Mouse (Mus musculus) heart, embryonic 12.5 days (tissue): ENCODE measurements at regions not wholly inside any gene's neighbourhood (a gene's known extent, or its start where the extent isn't known, plus 50 kb on each side); places are given as distances from the start of the nearest gene placed in this dataset.

Source experiments
- ATAC-seq: fragments of 200-750 bp; cut with Nextera tagmentation; 2 replicates; pipeline ENCODE4 v1.8.0; 2017; ENCODE audit warnings: moderate TSS enrichment, moderate library complexity; ENCODE audit not compliant: insufficient number of reproducible peaks, low FRiP score
- H3K27ac ChIP-seq: fragments of 300-500 bp; sonication (generic); 2 replicates; pipeline ENCODE4 v1.5.1; 2016; ENCODE audit warnings: mild to moderate bottlenecking, moderate library complexity; ENCODE audit not compliant: poor library complexity, severe bottlenecking
- H3K27me3 ChIP-seq: fragments of 300-500 bp; sonication (generic); replicated peaks from 2 replicates; pipeline ENCODE4 v1.6.1; 2016; ENCODE audit warnings: mild to moderate bottlenecking, moderate library complexity
- H3K36me3 ChIP-seq: fragments of 300-500 bp; sonication (generic); 2 replicates; pipeline ENCODE4 v1.6.1; 2016; ENCODE audit warnings: mild to moderate bottlenecking, moderate library complexity
- H3K4me1 ChIP-seq: fragments of 300-500 bp; sonication (generic); replicated peaks from 2 replicates; pipeline ENCODE4 v1.6.1; 2016; ENCODE audit warnings: mild to moderate bottlenecking
- H3K4me2 ChIP-seq: fragments of 300-500 bp; sonication (generic); 2 replicates; pipeline ENCODE4 v1.6.1; 2016; ENCODE audit warnings: mild to moderate bottlenecking, moderate library complexity
- H3K4me3 ChIP-seq: fragments of 300-500 bp; sonication (generic); 2 replicates; pipeline ENCODE4 v1.5.1; 2016; ENCODE audit warnings: mild to moderate bottlenecking
- H3K9ac ChIP-seq: fragments of 300-500 bp; sonication (generic); 2 replicates; pipeline ENCODE4 v1.6.1; 2016; ENCODE audit warnings: mild to moderate bottlenecking, moderate library complexity
- H3K9me3 ChIP-seq: fragments of 300-500 bp; sonication (generic); replicated peaks from 2 replicates; pipeline ENCODE4 v1.6.1; 2016; ENCODE audit warnings: mild to moderate bottlenecking, moderate library complexity
- WGBS: fragments of 180-500 bp; shearing (Covaris S2); methylation state at CpG from one replicate; pipeline ENCODE4 v1.1.7; 2016; 5-methylcytosine and 5-hydroxymethylcytosine counted together

DNA sequence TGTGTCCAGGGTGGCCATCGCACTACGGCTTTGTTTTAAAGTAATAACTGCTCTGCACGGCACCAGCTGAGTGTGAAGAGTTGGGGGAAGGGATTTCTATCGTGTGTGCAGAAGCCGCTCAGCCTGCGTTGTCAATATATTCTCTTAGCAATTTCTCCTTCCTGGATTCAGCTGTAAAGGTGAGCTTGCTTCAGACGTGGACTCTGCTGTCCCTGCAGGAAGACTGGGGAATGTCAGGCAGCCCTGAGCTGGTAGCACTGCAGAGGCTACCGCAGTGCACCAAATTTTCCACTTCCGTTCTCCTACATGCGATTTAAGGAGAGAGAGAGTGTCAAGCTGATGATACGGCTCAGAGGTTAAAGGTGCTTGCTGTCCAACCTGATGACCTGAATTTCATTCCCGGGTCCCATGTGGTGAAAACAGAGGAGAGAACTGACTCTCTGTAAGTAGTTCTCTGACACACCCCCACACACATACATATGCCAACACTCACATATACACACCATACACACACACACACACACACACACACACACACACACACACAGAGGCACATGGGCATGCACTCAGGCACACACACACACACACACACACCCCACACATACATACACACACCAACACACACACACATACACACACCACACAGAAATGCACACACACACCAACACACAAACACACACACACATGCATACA, 59.9 kb upstream of the Prelid3b start:
- no peak overlapping the region for H3K4me3 ChIP-seq
- no peak overlapping the region for H3K4me2 ChIP-seq
- no peaks in the 10 kb centered on the region for H3K36me3 ChIP-seq
- H3K9me3 ChIP-seq: no peaks in the 10 kb centered on the region
- WGBS: 57% methylated on average over 12 of the region's 12 CpGs
- ATAC-seq: no peak
- H3K9ac ChIP-seq: no peak overlapping the region
- no peak overlapping the region for H3K27ac ChIP-seq
- no peaks in the 10 kb centered on the region for H3K27me3 ChIP-seq
- no peaks in the 10 kb centered on the region for H3K4me1 ChIP-seq

DNA sequence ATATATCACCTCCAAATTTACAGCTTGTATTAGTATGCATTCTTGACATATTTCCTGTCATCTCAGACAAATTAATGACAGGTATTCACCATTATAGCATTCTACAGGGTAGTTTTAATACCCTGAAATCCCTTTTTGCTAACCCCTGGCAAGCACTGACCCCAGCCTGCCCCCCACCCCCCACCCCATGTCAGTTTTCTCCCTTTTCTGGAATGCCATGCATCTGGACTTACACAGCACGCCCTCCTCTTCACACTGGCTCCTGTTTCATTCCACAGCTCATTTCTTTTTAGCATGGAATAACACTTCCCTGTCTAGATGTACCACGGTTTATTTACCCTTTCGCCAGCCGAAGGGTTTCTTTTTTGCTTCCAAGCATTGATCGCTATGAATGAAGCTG, 67.8 kb upstream of the Prelid3b start:
- Histone ChIP-seq H3K9me3 (peaks cover 5% of the 10 kb centered on the region; the same call in 1 of the 2 replicates), H3K27me3 (no peaks in the 10 kb centered on the region), H3K4me2 (no peak overlapping the region), H3K4me1 (no peaks in the 10 kb centered on the region), H3K4me3 (no peak overlapping the region), H3K9ac (no peak overlapping the region), H3K36me3 (no peaks in the 10 kb centered on the region), H3K27ac (no peak overlapping the region)
- ATAC-seq: no peak
- 67% methylated on average over 5 of the region's 5 CpGs for WGBS

DNA sequence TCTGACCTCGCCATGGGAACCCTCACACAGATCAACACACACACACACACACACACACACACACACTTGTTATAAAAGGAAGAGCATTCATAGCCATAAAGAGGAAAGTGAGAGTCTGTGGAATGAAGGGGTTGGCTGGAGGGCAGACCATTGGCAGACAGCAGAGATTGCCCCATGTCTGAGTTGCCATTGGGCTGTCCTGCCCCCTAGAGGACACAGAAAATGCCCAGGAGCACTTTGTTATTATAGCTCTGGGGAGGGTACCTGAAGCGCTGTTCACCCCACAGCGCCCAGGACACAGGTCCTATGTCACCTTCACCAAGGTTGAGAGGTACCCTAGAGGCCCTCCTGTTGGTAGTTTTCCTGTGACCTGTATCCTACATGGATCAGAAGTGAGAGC, 74.3 kb upstream of the Prelid3b start:
- Histone ChIP-seq H3K9ac (no peak overlapping the region), H3K27ac (no peak overlapping the region), H3K36me3 (no peaks in the 10 kb centered on the region), H3K27me3 (no peaks in the 10 kb centered on the region), H3K9me3 (peaks cover 2% of the 10 kb centered on the region; the same call in 1 of the 2 replicates), H3K4me1 (no peaks in the 10 kb centered on the region), H3K4me3 (no peak overlapping the region), H3K4me2 (no peak overlapping the region)
- no peak for ATAC-seq
- 79% methylated on average over 3 of the region's 3 CpGs for WGBS

DNA sequence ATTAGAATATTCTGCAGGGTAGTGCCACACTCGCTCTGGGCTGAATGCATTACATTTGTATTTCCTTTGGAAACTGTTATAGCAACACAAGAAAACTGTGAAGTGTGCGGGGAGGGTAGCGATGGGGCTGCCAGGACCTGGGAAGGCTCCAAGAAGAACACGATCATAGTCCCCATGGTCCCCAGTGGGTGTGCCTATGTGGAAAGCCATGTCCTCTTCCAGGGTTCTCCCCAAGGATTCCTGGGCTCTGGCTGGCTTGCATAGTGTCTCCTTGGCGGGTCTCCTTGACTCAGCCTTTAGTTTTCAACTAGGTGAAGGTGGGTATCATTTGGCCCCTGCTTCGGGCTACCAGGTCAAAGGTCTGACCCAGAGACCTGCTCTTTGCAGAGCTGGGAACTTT, 74.8 kb upstream of the Prelid3b start:
- H3K9me3 ChIP-seq: no peaks in the 10 kb centered on the region
- H3K4me3 ChIP-seq: no peak overlapping the region
- H3K4me1 ChIP-seq: no peaks in the 10 kb centered on the region
- no peak overlapping the region for H3K27ac ChIP-seq
- no peak for ATAC-seq
- H3K36me3 ChIP-seq: no peaks in the 10 kb centered on the region
- WGBS: 84% methylated on average over 6 of the region's 6 CpGs
- H3K27me3 ChIP-seq: no peaks in the 10 kb centered on the region
- H3K4me2 ChIP-seq: no peak overlapping the region
- no peak overlapping the region for H3K9ac ChIP-seq

DNA sequence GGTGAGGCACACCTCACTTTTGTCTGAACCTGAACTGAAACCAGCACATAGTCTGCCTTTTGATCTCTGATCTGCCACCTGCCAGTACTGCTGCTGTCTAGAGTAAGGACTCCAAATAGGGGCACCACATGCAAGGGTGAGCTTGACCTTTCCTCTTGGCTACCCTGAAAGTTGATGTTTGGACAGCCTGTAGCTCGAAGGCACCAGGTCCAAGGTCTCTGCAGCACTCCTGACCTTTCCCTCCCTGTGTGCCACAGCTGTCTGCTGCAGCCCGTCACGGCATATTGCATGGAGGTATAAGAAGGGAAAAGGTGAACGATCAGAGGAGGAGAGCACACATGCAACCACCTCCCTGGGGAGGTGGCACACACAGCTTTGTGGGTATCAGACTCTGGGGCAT, 75.9 kb upstream of the Prelid3b start:
- ATAC-seq: no peak
- H3K27ac ChIP-seq: no peak overlapping the region
- H3K4me3 ChIP-seq: no peak overlapping the region
- H3K27me3 ChIP-seq: no peaks in the 10 kb centered on the region
- WGBS: 77% methylated on average over 4 of the region's 4 CpGs
- no peaks in the 10 kb centered on the region for H3K36me3 ChIP-seq
- H3K4me2 ChIP-seq: no peak overlapping the region
- H3K9me3 ChIP-seq: no peaks in the 10 kb centered on the region
- H3K9ac ChIP-seq: no peak overlapping the region
- H3K4me1 ChIP-seq: no peaks in the 10 kb centered on the region

DNA sequence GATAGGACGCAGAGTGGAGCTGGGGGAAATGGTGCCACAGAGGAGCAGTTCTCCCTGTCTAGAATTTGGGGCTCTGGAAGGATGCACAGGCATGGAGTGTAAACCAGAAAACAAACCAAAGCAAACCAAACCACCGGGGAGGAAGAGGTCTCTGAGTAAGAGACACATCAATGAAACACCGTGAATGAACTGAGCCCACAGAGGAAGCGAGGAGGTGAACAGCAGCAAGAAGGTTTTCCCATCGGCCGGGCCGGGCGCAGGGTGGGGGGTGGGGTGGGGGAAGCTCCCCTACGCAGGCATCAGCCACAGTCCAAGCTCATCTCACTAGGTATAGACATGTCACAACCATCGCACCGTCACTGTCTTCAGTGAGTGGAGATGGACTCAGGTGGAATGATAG, 82.9 kb upstream of the Prelid3b start:
- WGBS: 83% methylated on average over 11 of the region's 11 CpGs

DNA sequence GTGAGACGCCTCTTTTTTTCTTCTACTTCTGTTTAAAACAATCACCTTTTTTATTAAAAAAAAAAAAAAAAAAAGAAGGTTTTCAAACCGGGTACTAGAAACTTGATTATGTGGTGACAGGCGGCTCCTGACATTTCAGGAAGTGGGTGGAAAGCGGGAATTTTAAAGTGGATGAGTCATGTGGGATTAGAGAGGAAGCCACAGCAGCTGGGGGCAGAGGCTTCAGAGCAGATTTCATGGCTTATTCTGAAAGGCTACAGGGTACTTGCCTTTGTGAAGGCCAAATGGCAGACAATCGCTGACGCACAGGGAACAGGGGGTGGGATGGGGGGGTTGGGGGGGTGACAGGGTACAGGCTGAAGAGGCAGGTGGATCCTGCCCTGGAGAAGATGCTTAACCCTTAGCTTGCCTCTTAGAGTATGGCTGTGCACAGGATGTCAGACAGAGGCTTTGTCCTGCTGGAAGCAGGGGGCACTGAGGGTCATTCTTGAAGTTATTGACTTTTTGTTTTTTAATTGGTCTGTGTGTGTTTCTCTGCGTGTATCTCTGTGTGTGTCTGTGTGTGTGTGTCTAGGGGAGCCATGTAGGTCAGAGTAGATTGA, 81.4 kb upstream of the Zfp831 start:
- Histone ChIP-seq H3K27me3 (no peaks in the 10 kb centered on the region), H3K4me2 (no peak overlapping the region), H3K27ac (no peak overlapping the region), H3K9ac (no peak overlapping the region), H3K9me3 (no peaks in the 10 kb centered on the region), H3K4me1 (no peaks in the 10 kb centered on the region), H3K4me3 (no peak overlapping the region), H3K36me3 (no peaks in the 10 kb centered on the region)
- no peak for ATAC-seq
- WGBS: 23% methylated on average over 7 of the region's 7 CpGs

More for the DNA sequence above, 82.9 kb upstream of the Prelid3b start:
- Histone ChIP-seq H3K9me3 (no peaks in the 10 kb centered on the region), H3K4me1 (no peaks in the 10 kb centered on the region), H3K9ac (no peak overlapping the region), H3K36me3 (no peaks in the 10 kb centered on the region), H3K4me3 (no peak overlapping the region), H3K4me2 (no peak overlapping the region), H3K27ac (no peak overlapping the region), H3K27me3 (no peaks in the 10 kb centered on the region; the same call in 1 of the 2 replicates)
- no peak for ATAC-seq

DNA sequence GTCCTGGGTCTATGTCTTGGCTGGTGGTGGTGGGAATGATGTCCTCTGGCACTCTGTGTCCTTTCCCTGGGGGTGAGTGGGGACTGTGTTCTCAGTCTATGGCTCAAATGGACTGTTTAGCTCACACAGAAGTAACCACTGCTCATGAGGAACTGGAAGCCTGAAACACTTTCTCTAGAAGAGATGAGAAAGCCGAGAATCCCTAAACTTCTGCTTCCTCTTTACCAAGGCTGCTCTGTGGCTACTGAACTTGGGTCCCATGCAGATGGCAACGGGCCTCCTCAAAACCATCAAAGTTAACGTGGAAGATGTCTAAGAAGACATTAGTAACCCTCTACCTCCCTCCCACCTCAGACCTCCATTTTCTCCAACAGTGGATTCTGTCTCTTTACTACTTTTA, 79.4 kb upstream of the Zfp831 start:
- Histone ChIP-seq H3K4me1 (no peaks in the 10 kb centered on the region), H3K27me3 (no peaks in the 10 kb centered on the region), H3K4me3 (no peak overlapping the region), H3K9ac (no peak overlapping the region), H3K9me3 (no peaks in the 10 kb centered on the region), H3K36me3 (no peaks in the 10 kb centered on the region), H3K4me2 (no peak overlapping the region), H3K27ac (no peak overlapping the region)
- no peak for ATAC-seq
- 82% methylated on average over 3 of the region's 3 CpGs for WGBS

DNA sequence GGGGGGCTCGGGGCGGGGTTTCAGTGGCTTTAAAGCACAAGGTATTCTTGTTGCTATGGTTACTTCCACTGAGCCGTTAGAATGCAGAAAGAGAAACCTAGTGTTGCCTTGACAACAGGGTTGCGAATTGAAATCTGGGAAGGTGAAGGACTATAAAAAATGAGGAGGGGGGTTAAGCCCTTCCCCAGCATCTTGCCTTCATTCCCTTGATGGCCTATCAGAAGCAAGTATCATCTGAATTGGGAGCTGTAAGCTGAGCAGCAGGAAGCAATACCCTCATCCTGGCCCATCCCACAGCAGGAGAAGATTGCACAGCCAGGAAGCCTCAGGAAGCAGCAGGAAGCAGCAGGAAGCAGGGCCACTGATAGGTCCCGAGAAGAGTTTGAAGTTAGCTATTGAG, 78.5 kb upstream of the Zfp831 start:
- no peak for ATAC-seq

DNA sequence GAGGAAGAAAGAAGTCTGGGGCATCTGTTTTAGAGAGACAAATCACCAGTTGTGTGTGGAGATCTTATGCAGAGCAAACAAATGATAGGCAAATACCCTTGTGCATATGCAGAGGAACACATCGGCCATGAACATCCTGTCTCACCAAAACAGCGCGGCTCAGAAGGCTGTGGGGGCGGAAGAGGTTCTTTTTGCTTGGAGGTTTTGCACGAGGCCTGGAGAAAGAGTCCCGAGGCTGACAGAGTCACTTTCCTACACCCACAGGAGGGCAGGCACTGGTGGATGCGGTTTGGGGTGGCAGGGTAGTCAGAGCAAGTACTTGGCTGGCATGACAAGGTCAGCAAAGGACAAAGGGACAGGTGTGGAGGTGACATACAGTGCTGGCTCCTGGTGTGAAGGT, 77.4 kb upstream of the Zfp831 start:
- H3K27ac ChIP-seq: no peak overlapping the region
- no peak for ATAC-seq
- H3K4me2 ChIP-seq: no peak overlapping the region
- H3K9me3 ChIP-seq: no peaks in the 10 kb centered on the region
- WGBS: 79% methylated on average over 7 of the region's 7 CpGs
- H3K4me3 ChIP-seq: no peak overlapping the region
- H3K36me3 ChIP-seq: no peaks in the 10 kb centered on the region
- H3K9ac ChIP-seq: no peak overlapping the region
- no peaks in the 10 kb centered on the region for H3K27me3 ChIP-seq
- H3K4me1 ChIP-seq: no peaks in the 10 kb centered on the region

More for the DNA sequence above, 78.5 kb upstream of the Zfp831 start:
- no peaks in the 10 kb centered on the region for H3K9me3 ChIP-seq
- H3K4me3 ChIP-seq: no peak overlapping the region
- H3K27me3 ChIP-seq: no peaks in the 10 kb centered on the region
- H3K9ac ChIP-seq: no peak overlapping the region
- H3K4me2 ChIP-seq: no peak overlapping the region
- no peaks in the 10 kb centered on the region for H3K4me1 ChIP-seq
- no peaks in the 10 kb centered on the region for H3K36me3 ChIP-seq
- 35% methylated on average over 5 of the region's 5 CpGs for WGBS
- no peak overlapping the region for H3K27ac ChIP-seq

DNA sequence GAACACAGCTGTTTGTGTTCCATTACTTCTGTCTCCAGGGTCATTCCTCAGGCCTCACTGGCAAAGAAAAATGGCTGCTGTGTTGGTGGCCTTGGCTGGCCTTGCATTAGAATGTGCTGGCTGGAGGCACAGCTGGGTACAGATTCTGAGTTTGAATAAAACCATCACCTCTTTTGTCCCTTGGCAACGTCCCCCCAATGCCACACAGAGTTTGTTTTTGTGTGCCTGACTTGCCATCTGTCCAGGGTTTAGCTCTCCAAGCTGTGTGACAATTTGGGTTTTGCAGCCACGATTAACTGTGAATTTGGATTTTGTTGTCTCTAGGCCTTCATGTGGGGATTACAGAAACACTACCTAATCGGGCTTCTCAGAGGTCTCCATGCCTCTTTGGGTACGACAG, 76.6 kb upstream of the Zfp831 start:
- no peaks in the 10 kb centered on the region for H3K9me3 ChIP-seq

More for the DNA sequence above, 76.6 kb upstream of the Zfp831 start:
- Histone ChIP-seq H3K9ac (no peak overlapping the region), H3K27me3 (no peaks in the 10 kb centered on the region), H3K4me1 (no peaks in the 10 kb centered on the region), H3K36me3 (no peaks in the 10 kb centered on the region), H3K4me3 (no peak overlapping the region), H3K4me2 (no peak overlapping the region), H3K27ac (no peak overlapping the region)
- no peak for ATAC-seq
- WGBS: 75% methylated on average over 4 of the region's 4 CpGs
